Mouse (Mus musculus) midbrain, embryonic 14.5 days (tissue): ENCODE data around the gene Cpsf4l. TPM values are rescaled to one million over a fixed set of nuclear protein-coding genes. Genes with fewer than 3 reads are reported as not detected.

ENCODE experiments used
- ATAC-seq: fragments of 200-750 bp; cut with Nextera tagmentation; 2 replicates; pipeline ENCODE4 v1.8.0; 2017; ENCODE audit warnings: moderate number of reproducible peaks, moderate library complexity; ENCODE audit not compliant: low FRiP score, low TSS enrichment
- DNase-seq: peaks from one replicate; pipeline ENCODE4 v3.0.0-alpha.2; 2015
- H3K27ac ChIP-seq: fragments of 300-500 bp; sonication (generic); replicated peaks from 2 replicates; pipeline ENCODE4 v1.5.1; 2014; ENCODE audit warnings: mild to moderate bottlenecking, low read depth, low read length, moderate library complexity
- H3K27me3 ChIP-seq: fragments of 300-500 bp; sonication (generic); 2 replicates; pipeline ENCODE4 v1.6.1; 2014; ENCODE audit warnings: low read length, control low read depth, mixed read lengths; ENCODE audit not compliant: control insufficient read depth, insufficient read depth
- H3K36me3 ChIP-seq: fragments of 300-500 bp; sonication (generic); 2 replicates; pipeline ENCODE4 v1.6.1; 2014; ENCODE audit warnings: low read length, control low read depth; ENCODE audit not compliant: control insufficient read depth, insufficient read depth
- H3K4me1 ChIP-seq: fragments of 300-500 bp; sonication (generic); 2 replicates; pipeline ENCODE4 v1.6.1; 2014; ENCODE audit warnings: mild to moderate bottlenecking, antibody characterized with exemption, low read length, control low read depth; ENCODE audit not compliant: control insufficient read depth, insufficient read depth
- H3K4me2 ChIP-seq: fragments of 300-500 bp; sonication (generic); 2 replicates; pipeline ENCODE4 v1.6.1; 2014; ENCODE audit warnings: mild to moderate bottlenecking, low read length, moderate library complexity
- H3K4me3 ChIP-seq: fragments of 300-500 bp; sonication (generic); replicated peaks from 2 replicates; pipeline ENCODE4 v1.5.1; 2014; ENCODE audit warnings: low read depth, low read length
- H3K9ac ChIP-seq: fragments of 300-500 bp; sonication (generic); replicated peaks from 2 replicates; pipeline ENCODE4 v1.6.1; 2014; ENCODE audit warnings: mild to moderate bottlenecking, low read length, moderate library complexity
- H3K9me3 ChIP-seq: fragments of 300-500 bp; sonication (generic); 2 replicates; pipeline ENCODE4 v1.6.1; 2016; ENCODE audit warnings: low read length, control low read depth, mixed read lengths; ENCODE audit not compliant: control insufficient read depth
- WGBS: fragments of 180-500 bp; shearing (Covaris S2); extraction: QIAGEN DNeasy Blood & Tissue Kit; methylation state at CpG from one replicate; pipeline ENCODE4 v1.1.7; 2014; 5-methylcytosine and 5-hydroxymethylcytosine counted together
- polyA plus RNA-seq: library from polyadenylated mRNA; unstranded; fragments of >200 nt; fragmentation: Nextera tagmentation; extraction: Ambion mirVana; gene quantifications from 2 replicates; pipeline ENCODE4 v1.2.1, GENCODE M21; 2014

Cpsf4l gene
- polyA plus RNA-seq, 1 experiment from 2014 or later, result 0.47 TPM

DNA sequence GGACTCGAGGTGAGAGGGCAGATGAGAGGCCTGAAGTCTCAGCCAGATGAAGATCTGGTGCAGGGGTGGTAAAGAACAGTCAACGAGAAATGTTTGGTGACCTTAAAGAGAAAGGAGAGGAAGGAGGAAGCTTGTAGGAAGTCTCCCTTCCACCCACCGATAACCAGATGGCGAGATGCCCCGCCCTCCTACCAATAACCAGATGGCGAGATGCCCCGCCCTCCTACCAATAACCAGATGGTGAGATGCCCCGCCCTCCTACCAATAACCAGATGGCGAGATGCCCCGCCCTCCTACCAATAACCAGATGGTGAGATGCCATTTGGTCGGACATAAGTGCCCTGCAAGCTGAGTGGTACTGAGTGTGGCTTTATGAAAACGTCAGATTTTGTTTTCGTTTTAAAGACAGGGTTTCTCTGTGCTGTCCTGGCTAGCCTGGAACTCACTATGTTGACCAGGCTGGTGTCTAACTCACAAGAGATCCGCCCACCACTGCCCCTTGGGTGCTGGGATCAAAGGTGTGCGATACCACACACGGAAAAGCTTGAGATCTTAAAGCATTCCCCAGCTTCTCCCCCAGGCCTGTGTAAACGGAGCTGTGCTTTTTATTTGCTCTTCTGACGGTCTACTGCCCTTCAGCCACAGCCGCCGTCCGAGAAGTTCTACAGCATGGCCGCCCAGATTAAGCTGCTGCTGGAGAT, 58.5 kb downstream of the Cpsf4l start:
- Histone ChIP-seq H3K4me2 (peak overlapping the region; percentile 67), H3K27me3 (no peaks in the 10 kb centered on the region), H3K36me3 (peaks cover 48% of the 10 kb centered on the region), H3K4me1 (peaks cover 9% of the 10 kb centered on the region), H3K4me3 (no peak overlapping the region), H3K9ac (no peak overlapping the region), H3K27ac (no peak overlapping the region), H3K9me3 (no peaks in the 10 kb centered on the region)
- 73% methylated on average over 22 of the region's 22 CpGs for WGBS
- ATAC-seq (no peak), DNase-seq (no peak)

DNA sequence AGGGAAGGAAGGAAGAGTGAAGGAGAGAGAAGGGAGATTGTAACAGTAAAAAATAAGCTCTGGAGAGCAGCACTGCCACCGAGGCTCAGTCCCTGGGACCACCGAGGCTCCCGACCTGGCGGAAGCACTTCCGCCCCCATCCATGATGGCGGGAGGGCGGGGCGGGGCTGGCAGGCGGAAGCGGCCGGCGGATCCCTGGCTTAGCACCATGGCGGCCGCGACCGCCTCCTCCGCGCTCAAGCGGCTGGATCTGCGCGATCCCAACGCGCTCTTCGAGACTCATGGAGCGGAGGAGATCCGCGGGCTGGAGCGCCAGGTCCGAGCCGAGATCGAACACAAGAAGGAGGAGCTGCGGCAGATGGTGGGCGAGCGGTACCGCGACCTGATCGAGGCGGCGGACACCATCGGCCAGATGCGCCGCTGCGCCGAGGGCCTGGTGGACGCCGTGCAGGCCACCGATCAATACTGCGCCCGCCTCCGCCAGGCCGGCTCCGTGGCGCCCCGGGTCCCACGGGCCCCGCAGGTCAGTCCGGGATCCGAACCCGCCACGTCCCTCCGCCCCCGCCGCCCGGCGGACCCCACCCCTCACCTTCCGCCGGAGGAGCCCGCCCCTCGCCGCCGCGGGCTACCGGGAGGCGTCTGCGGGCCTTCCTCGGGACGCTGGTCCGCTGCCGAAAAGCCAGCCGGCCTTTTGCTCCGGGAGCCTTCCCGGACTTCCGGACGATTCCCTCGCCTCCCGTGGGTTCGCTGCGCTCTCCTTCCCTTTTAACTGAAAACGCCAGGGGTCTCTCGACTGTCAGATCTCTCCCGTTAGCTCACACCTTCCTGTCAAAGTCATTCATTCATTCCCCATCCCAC, 60.2 kb downstream of the Cpsf4l start, which contains the start of gene Slc39a11:
TSS of gene Slc39a11 (minus strand) at position 727 of the 858 bp plus-strand sequence.
- H3K36me3 ChIP-seq, result peaks cover 30% of the 10 kb centered on the region
- H3K9ac ChIP-seq, result peak within 1 kb of the TSS; percentile 96
- under 1% methylated on average over 85 of the region's 91 CpGs for WGBS
- H3K4me2 ChIP-seq, result peak within 1 kb of the TSS; percentile 67
- peak; percentile 90 for DNase-seq
- ATAC-seq, result peak; percentile 74
- no peaks in the 10 kb centered on the region for H3K9me3 ChIP-seq
- peak within 1 kb of the TSS; percentile 92 for H3K27ac ChIP-seq
- H3K27me3 ChIP-seq, result no peaks in the 10 kb centered on the region
- H3K4me3 ChIP-seq, result peak within 1 kb of the TSS; percentile 92
- H3K4me1 ChIP-seq, result peaks cover 9% of the 10 kb centered on the region

DNA sequence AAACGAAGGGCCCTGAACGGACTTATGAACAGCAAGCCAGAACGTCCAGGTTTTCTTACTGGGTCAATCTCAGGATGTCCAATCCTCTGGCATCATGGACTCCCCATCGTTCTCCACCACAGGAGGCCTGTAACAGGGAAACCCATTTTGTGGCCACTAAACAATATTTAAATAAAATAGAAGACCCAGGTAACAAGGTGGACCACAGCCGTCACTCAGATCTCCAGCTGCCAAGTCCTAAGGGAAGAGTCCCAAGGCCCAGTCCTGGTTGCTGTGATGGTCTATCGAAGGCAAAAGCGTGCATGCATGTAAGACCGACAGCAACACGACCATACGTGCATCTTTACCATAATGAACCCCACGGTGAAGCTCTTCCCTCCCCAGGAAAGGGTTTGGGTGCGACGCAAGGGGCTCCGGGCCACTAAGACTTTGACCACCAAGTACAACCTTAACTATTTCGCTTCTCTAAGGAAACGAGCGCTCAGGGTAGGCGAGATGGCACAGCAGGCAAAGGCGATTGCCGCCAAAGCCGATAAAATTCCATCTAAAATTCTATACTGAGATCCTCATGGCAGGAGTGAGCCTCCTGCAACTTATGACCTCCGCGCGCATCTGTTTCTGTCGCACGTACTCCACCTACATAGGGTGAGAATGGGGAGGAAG, 61.0 kb downstream of the Cpsf4l start, which contains the start of gene Cog1:
TSS of gene Cog1 (plus strand) at position 480 of the 663 bp plus-strand sequence.
- Histone ChIP-seq H3K4me2 (peak within 1 kb of the TSS; percentile 67), H3K27ac (peak within 1 kb of the TSS; percentile 92), H3K4me3 (peak within 1 kb of the TSS; percentile 92), H3K9me3 (no peaks in the 10 kb centered on the region), H3K36me3 (peaks cover 23% of the 10 kb centered on the region), H3K27me3 (no peaks in the 10 kb centered on the region), H3K9ac (peak within 1 kb of the TSS; percentile 96), H3K4me1 (peaks cover 9% of the 10 kb centered on the region)
- WGBS, result 40% methylated on average over 26 of the region's 26 CpGs
- ATAC-seq, result no peak
- no peak for DNase-seq

Other genes with a start within 250 kb of the Cpsf4l start
- gene Sstr2, start 90.7 kb downstream of the Cpsf4l start, polyA plus RNA-seq, result 18.0 and 23.3 TPM in 2 replicates
- 35.2 and 40.1 TPM in 2 replicates for gene Cog1, start 60.8 kb downstream of the Cpsf4l start, polyA plus RNA-seq
- 28.5 and 31.1 TPM in 2 replicates for gene Slc39a11, start 59.9 kb downstream of the Cpsf4l start, polyA plus RNA-seq
- gene Fam104a, start 25.9 kb downstream of the Cpsf4l start, polyA plus RNA-seq, result 42.9 and 46.1 TPM in 2 replicates
- 25.5 and 28.8 TPM in 2 replicates for gene D11Wsu47e, start 25.6 kb downstream of the Cpsf4l start, polyA plus RNA-seq
- 45.4 and 49.5 TPM in 2 replicates for gene Cdc42ep4, start 41.9 kb upstream of the Cpsf4l start, polyA plus RNA-seq